Mouse (Mus musculus) heart, embryonic 14.5 days (tissue): ENCODE data around the gene Syt11. TPM values are rescaled to one million over a fixed set of nuclear protein-coding genes. Genes with fewer than 3 reads are reported as not detected.
"Not testable (repeated sequence)": the region's sequence is repeated elsewhere in the genome, so short reads cannot be mapped to it uniquely, and the experiment has no call there.

Source experiments
- ATAC-seq: fragments of 200-750 bp; cut with Nextera tagmentation; 2 replicates; pipeline ENCODE4 v1.8.0; 2017; ENCODE audit warnings: low read depth, moderate TSS enrichment; ENCODE audit not compliant: insufficient number of reproducible peaks, insufficient read depth, low FRiP score
- H3K27ac ChIP-seq, 2 experiments: fragments of 200-500 bp in 1 of 2; fragments of 300-500 bp in 1 of 2; sonication (generic) in 1 of 2; replicated peaks in 1 of 2; 2 replicates each; pipeline ENCODE4 v1.5.1; 2012 to 2014; ENCODE audit warnings: low read depth in 2 of 2, low read length in 2 of 2, control low read depth in 1 of 2, mild to moderate bottlenecking in 1 of 2, mixed read lengths in 1 of 2; ENCODE audit not compliant: control insufficient read depth in 1 of 2, insufficient read depth in 1 of 2
- H3K27me3 ChIP-seq: fragments of 300-500 bp; sonication (generic); 2 replicates; pipeline ENCODE4 v1.6.1; 2014; ENCODE audit warnings: mild to moderate bottlenecking, low read length, control low read depth; ENCODE audit not compliant: control insufficient read depth, insufficient read depth
- H3K36me3 ChIP-seq: fragments of 300-500 bp; sonication (generic); 2 replicates; pipeline ENCODE4 v1.6.1; 2014; ENCODE audit warnings: mild to moderate bottlenecking, control low read depth, low read length, mixed read lengths; ENCODE audit not compliant: control insufficient read depth, insufficient read depth
- H3K4me1 ChIP-seq, 2 experiments: fragments of 200-500 bp in 1 of 2; fragments of 300-500 bp in 1 of 2; sonication (generic) in 1 of 2; 2 replicates each; pipeline ENCODE4 v1.6.1; 2012 to 2014; ENCODE audit warnings: low read length in 2 of 2, control low read depth in 1 of 2, mixed read lengths in 1 of 2; ENCODE audit not compliant: control insufficient read depth in 2 of 2, insufficient read depth in 2 of 2
- H3K4me2 ChIP-seq: fragments of 300-500 bp; sonication (generic); 2 replicates; pipeline ENCODE4 v1.6.1; 2014; ENCODE audit warnings: mild to moderate bottlenecking, low read length
- H3K4me3 ChIP-seq, 2 experiments: fragments of 200-500 bp in 1 of 2; fragments of 300-500 bp in 1 of 2; sonication (generic) in 1 of 2; 2 replicates each; pipeline ENCODE4 v1.5.1; 2012 to 2014; ENCODE audit warnings: low read length in 2 of 2, mild to moderate bottlenecking in 2 of 2, control low read depth in 1 of 2, low read depth in 1 of 2, moderate library complexity in 1 of 2; ENCODE audit not compliant: control insufficient read depth in 1 of 2, insufficient read depth in 1 of 2
- H3K9ac ChIP-seq: fragments of 300-500 bp; sonication (generic); 2 replicates; pipeline ENCODE4 v1.6.1; 2014; ENCODE audit warnings: mild to moderate bottlenecking, low read length
- H3K9me3 ChIP-seq: fragments of 300-500 bp; sonication (generic); 2 replicates; pipeline ENCODE4 v1.6.1; 2016; ENCODE audit warnings: low read length, control low read depth; ENCODE audit not compliant: control insufficient read depth
- WGBS: fragments of 180-500 bp; shearing (Covaris S2); extraction: QIAGEN DNeasy Blood & Tissue Kit; methylation state at CpG from one replicate; pipeline ENCODE4 v1.1.7; 2014; 5-methylcytosine and 5-hydroxymethylcytosine counted together
- polyA plus RNA-seq: library from polyadenylated mRNA; unstranded; fragments of >200 nt; fragmentation: Nextera tagmentation; extraction: Ambion mirVana; gene quantifications from 2 replicates; pipeline ENCODE4 v1.2.1, GENCODE M21; 2014

Gene Syt11
- polyA plus RNA-seq, result 9.7 and 11.1 TPM in 2 replicates

GRCm38 (mm10) chr3:88774939-88775841 lies at the start of gene Syt11:
Syt11 (minus strand) TSS chr3:88775164.
- peak within 1 kb of the TSS; percentile 52 for H3K4me2 ChIP-seq
- peak within 1 kb of the TSS in 1 of 2 experiments; percentile 20; a peak in 2 of 4 replicates for H3K27ac ChIP-seq
- 4% methylated on average over 30 of the region's 51 CpGs for WGBS
- H3K27me3 ChIP-seq, H3K4me1 ChIP-seq, H3K9me3 ChIP-seq, H3K36me3 ChIP-seq: not testable (repeated sequence)
- ATAC-seq, result peak; percentile 37
- H3K9ac ChIP-seq, result peak within 1 kb of the TSS; percentile 48; the same call in 1 of the 2 replicates
- H3K4me3 ChIP-seq, result peak within 1 kb of the TSS; percentile 36 to 50

GRCm38 (mm10) chr3:88803910-88804540 lies 29.1 kb upstream of the Syt11 start:
- Histone ChIP-seq H3K4me1 (no peaks in the 10 kb centered on the region), H3K27ac (no peak overlapping the region), H3K36me3 (peaks cover 17% of the 10 kb centered on the region), H3K4me2 (no peak overlapping the region), H3K9ac (no peak overlapping the region), H3K4me3 (no peak overlapping the region), H3K27me3 (no peaks in the 10 kb centered on the region), H3K9me3 (no peaks in the 10 kb centered on the region)
- 90% methylated on average over 5 of the region's 5 CpGs for WGBS
- no peak for ATAC-seq

- H3K9ac ChIP-seq, H3K4me1 ChIP-seq, H3K4me2 ChIP-seq, ATAC-seq, H3K4me3 ChIP-seq, H3K27ac ChIP-seq, H3K9me3 ChIP-seq, H3K36me3 ChIP-seq, H3K27me3 ChIP-seq: not testable (repeated sequence)
- 88% methylated on average over 6 of the region's 6 CpGs for WGBS
Measured at GRCm38 (mm10) chr3:88797507-88797906, 22.5 kb upstream of the Syt11 start.

GRCm38 (mm10) chr3:88788033-88788432 lies 13.1 kb upstream of the Syt11 start:
- no CpG with 5 or more reads among the region's 4 CpGs for WGBS
- ATAC-seq, H3K9ac ChIP-seq, H3K27me3 ChIP-seq, H3K27ac ChIP-seq, H3K4me3 ChIP-seq, H3K4me1 ChIP-seq, H3K4me2 ChIP-seq, H3K9me3 ChIP-seq: not testable (repeated sequence)
- peaks cover 14% of the 10 kb centered on the region for H3K36me3 ChIP-seq

GRCm38 (mm10) chr3:88786805-88787204 lies 11.8 kb upstream of the Syt11 start:
- H3K9me3 ChIP-seq, H3K4me1 ChIP-seq, H3K4me3 ChIP-seq, H3K27ac ChIP-seq, H3K9ac ChIP-seq, H3K27me3 ChIP-seq, H3K4me2 ChIP-seq: not testable (repeated sequence)
- H3K36me3 ChIP-seq, result peaks cover 14% of the 10 kb centered on the region
- no CpG with 5 or more reads among the region's 8 CpGs for WGBS
- 0 out of 2 replicates have a peak, but pooled peaks have one; percentile 31 for ATAC-seq

- H3K9me3 ChIP-seq, H3K4me1 ChIP-seq, H3K4me2 ChIP-seq, H3K27me3 ChIP-seq, H3K4me3 ChIP-seq, H3K27ac ChIP-seq, H3K9ac ChIP-seq: not testable (repeated sequence)
- WGBS, result 82% methylated on average over 1 of the region's 4 CpGs
- ATAC-seq, result 0 out of 2 replicates have a peak, but pooled peaks have one; percentile 26
- H3K36me3 ChIP-seq, result peaks cover 14% of the 10 kb centered on the region
Measured at GRCm38 (mm10) chr3:88786323-88786722, 11.4 kb upstream of the Syt11 start.

- 89% methylated on average over 5 of the region's 5 CpGs for WGBS
- H3K27ac ChIP-seq, result no peak overlapping the region
- no peaks in the 10 kb centered on the region for H3K9me3 ChIP-seq
- no peak overlapping the region for H3K9ac ChIP-seq
- no peak for ATAC-seq
- no peak overlapping the region for H3K4me3 ChIP-seq
- H3K4me2 ChIP-seq, result no peak overlapping the region
- no peaks in the 10 kb centered on the region for H3K4me1 ChIP-seq
- peaks cover 14% of the 10 kb centered on the region for H3K36me3 ChIP-seq
- H3K27me3 ChIP-seq, result no peaks in the 10 kb centered on the region
Measured at GRCm38 (mm10) chr3:88784889-88785288, 9.9 kb upstream of the Syt11 start.
